Mouse (Mus musculus) c-Kit-negative CD71-positive TER-119-positive erythroid progenitor cells, embryonic 14.5 days (primary cell): Measurements from ENCODE around the gene Mapk7.
A peak's percentile ranks its signal among the peaks of the same experiment; 100 is the strongest.

Source experiments
- DNase-seq: peaks from one replicate; pipeline ENCODE4 v3.0.0-alpha.2; 2013; ENCODE audit warnings: low read depth, low spot score

Gene Mapk7

GRCm38 (mm10) chr11:61494129-61494997, at the start of gene Mapk7:
Gene Mapk7 (minus strand): TSS chr11:61494406.
- peak; percentile 92 for DNase-seq

- no peak for DNase-seq
Observed at GRCm38 (mm10) chr11:61541106-61541505, 46.9 kb upstream of the Mapk7 start.

GRCm38 (mm10) chr11:61540642-61541041, 46.4 kb upstream of the Mapk7 start:
- no peak for DNase-seq

- DNase-seq = no peak
Observed at GRCm38 (mm10) chr11:61537362-61537761, 43.2 kb upstream of the Mapk7 start.

- no peak for DNase-seq
Observed at GRCm38 (mm10) chr11:61536952-61537351, 42.7 kb upstream of the Mapk7 start.

- DNase-seq = no peak
Observed at GRCm38 (mm10) chr11:61535530-61535929, 41.3 kb upstream of the Mapk7 start.

- no peak for DNase-seq
Observed at GRCm38 (mm10) chr11:61533571-61533970, 39.4 kb upstream of the Mapk7 start.

GRCm38 (mm10) chr11:61532820-61533219, 38.6 kb upstream of the Mapk7 start:
- no peak for DNase-seq

- no peak for DNase-seq
Observed at GRCm38 (mm10) chr11:61529268-61529713, 35.1 kb upstream of the Mapk7 start.

GRCm38 (mm10) chr11:61526872-61527271, 32.7 kb upstream of the Mapk7 start:
- no peak for DNase-seq

- no peak for DNase-seq
Observed at GRCm38 (mm10) chr11:61519484-61520107, 25.4 kb upstream of the Mapk7 start.

- DNase-seq = no peak
Observed at GRCm38 (mm10) chr11:61518871-61519270, 24.7 kb upstream of the Mapk7 start.

- DNase-seq = no peak
Observed at GRCm38 (mm10) chr11:61517971-61518370, 23.8 kb upstream of the Mapk7 start.

GRCm38 (mm10) chr11:61514953-61515352, 20.7 kb upstream of the Mapk7 start:
- no peak for DNase-seq

- peak; percentile 86 for DNase-seq
Observed at GRCm38 (mm10) chr11:61504713-61505257, 10.6 kb upstream of the Mapk7 start, which contains the start of gene B9d1. Gene B9d1 (plus strand): TSS chr11:61505144.

- DNase-seq = no peak
Observed at GRCm38 (mm10) chr11:61503933-61504332, 9.7 kb upstream of the Mapk7 start.

GRCm38 (mm10) chr11:61498736-61499504, 4.7 kb upstream of the Mapk7 start:
- no peak for DNase-seq

- no peak for DNase-seq
Observed at GRCm38 (mm10) chr11:61497490-61497889, 3.3 kb upstream of the Mapk7 start.

- DNase-seq = no peak
Observed at GRCm38 (mm10) chr11:61495528-61495927, 1.3 kb upstream of the Mapk7 start.

- no peak for DNase-seq
Observed at GRCm38 (mm10) chr11:61493525-61494128, 579 bp downstream of the Mapk7 start.

- DNase-seq = no peak
Observed at GRCm38 (mm10) chr11:61492749-61493401, 1.3 kb downstream of the Mapk7 start.
